Mouse (Mus musculus) spleen, postnatal 4 days (tissue): ENCODE measurements at regions not wholly inside any gene's neighbourhood (a gene's known extent, or its start where the extent isn't known, plus 50 kb on each side); places are given as distances from the start of the nearest gene placed in this dataset.

Source experiments
- DNase-seq, 2 experiments: peaks; one replicate each; pipeline ENCODE4 v3.0.0; 2022; ENCODE audit warnings: low spot score in 2 of 2

GRCm38 (mm10) chr3:60138319-60138718, 56.6 kb downstream of the Sucnr1 start:
- DNase-seq: no peak

DNA sequence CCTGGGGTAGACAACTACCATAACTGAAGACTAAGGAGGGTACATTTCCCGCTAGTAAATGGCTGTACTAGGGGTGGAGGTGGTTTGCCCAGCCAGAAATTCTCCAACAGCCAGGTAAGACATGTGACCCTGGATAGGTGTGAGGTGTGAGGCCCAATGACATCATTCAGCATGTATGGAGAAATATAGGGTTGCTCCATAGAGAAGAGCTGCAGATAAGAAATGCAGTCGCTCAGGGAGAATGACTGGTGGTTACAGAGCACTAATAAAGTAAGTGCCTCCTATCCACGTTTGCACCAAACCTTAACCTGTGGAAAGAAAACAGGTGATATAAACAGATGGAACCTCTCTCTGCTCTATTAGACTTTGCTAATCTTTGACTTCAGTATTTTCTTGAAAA, 78.2 kb downstream of the Sucnr1 start:
- DNase-seq: no peak

DNA sequence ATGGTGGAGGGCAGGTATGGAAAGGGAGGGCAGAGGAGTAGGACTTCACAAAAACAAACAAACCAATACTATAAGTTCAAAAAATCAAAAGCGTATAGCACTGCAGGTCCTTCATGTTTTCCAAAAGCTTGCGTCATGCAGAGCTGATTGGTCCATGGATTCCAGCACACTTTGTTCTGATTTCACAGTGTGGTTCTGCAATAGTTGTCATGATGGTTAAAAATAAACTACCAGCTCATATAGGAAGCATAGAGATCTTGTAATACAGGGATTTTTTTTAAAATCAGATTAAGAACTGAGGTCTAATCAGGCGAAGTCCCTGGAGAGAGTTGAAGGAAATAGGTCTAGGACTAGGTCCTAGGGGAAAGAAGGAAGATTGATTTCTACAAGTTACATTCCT, 86.0 kb downstream of the Sucnr1 start:
- no peak for DNase-seq

- no peak for DNase-seq
Observed at GRCm38 (mm10) chr3:60168135-60168926, 86.7 kb downstream of the Sucnr1 start.

DNA sequence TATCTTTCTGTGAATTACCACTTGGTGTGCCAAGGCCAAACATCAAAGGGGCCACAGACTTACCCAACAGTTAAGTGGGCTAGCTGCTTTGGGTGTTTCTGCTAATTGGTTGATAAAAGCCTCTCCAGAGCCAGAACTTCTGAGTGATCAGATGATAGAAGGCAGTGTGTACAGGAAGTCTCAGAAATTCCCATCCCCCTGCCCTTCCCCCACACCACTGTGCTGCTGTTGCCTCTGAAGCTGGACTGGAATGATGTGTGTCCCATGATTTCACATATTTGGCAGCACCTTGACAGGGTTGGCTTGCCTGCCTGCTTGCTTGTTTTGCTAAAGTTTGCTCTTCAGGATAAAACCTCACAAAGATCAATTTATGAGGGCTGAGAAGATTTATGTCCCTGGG, 87.9 kb downstream of the Sucnr1 start:
- no peak for DNase-seq

- no peak for DNase-seq
Observed at GRCm38 (mm10) chr3:60184481-60184880, 102.8 kb downstream of the Sucnr1 start.

DNA sequence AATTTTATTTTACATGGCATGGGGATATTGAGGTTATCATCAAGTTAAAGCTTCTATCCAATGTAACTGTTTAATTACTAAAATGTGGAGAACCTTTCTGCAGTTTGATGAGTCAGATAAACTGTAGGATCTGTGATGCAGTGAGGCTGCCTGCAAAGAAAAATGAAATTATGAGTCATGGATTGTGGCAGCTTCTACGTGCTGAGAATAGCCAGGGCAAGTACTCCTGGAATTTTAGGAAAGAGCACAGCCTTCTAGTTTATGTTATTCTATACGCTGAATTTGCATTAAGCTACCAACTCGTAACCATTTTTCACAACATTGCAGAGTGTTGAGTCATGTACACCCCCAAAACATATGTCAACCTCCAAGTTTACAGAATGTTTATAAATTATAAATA, 114.4 kb downstream of the Sucnr1 start:
- DNase-seq: no peak

DNA sequence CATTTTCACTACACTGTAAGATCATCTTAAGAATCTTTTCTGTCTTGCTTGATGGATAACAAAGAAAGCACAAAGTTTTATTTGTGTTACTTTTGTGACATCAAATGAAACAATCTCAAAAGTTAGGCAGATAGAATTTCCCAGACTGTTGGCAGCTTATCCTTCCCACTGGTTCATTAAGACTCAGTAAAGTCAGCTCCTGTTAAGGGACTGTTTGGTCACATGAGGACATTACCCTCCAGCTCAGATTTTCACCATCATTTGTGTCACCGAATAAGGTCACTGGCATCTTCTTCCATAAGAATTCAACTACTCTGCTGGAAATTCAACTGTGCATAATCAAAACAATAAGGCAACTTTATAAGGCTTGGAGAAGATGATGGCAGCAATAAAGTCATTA, 126.3 kb downstream of the Sucnr1 start:
- DNase-seq: no peak

- no peak for DNase-seq
Observed at GRCm38 (mm10) chr3:60218938-60219337, 137.3 kb downstream of the Sucnr1 start.

DNA sequence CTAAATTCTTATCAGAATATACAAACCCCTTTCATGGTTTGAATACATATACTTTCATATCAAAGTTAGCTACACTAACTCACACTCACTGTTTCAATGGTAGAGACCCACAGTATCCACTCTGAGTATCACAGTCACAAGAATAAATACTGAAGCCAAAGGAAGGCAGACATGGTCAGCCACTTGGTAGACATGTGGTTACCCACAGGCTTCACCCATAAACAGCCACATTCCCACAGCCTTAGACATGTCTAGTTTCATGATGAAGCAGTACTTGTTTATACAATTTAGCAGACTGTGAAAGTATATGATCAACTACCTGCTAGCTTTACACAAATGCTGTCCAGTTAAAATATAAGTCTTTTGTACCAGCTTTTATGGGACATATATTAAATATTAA, 159.0 kb downstream of the Sucnr1 start:
- no peak for DNase-seq

DNA sequence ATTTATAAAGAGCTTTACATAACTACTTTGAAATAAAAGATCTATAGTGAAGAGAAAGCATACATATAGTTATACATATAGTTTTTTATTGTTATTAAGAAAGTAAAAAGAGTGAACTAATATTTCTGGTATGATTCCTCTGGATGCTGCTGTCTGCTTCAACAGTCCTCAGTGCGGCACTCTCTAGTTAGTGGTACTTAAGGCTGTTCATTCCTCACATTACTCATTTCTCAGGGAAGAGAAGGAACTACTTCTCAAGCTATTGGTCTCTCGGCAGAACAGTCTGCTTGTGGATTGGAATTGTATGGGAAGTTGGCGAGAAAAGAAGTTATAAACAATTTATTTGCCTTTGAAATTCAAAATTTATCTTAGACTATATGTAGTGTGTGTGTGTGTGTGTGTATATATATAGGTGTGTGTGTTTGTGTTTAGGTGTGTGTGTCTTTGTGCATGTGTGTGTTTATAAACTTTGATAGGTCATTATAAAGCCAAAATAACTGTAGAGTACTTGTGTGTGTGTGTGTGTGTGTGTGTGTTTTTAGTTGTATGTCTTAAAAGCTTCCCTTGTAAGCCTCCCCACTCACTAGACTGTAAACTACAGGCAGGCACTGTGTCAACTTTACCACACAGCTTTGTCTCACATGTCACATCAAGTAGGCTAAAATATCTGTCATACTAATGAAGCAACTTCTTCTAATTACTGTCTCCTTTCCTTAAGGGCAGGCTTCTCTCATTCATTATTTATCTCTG, 185.2 kb downstream of the Sucnr1 start:
- DNase-seq: no peak

- DNase-seq: no peak
Observed at GRCm38 (mm10) chr3:60267416-60268174, 185.9 kb downstream of the Sucnr1 start.

- DNase-seq: no peak
Observed at GRCm38 (mm10) chr3:60270463-60270862, 188.8 kb downstream of the Sucnr1 start.

GRCm38 (mm10) chr3:60273744-60274143, 192.1 kb downstream of the Sucnr1 start:
- no peak for DNase-seq

- no peak for DNase-seq
Observed at GRCm38 (mm10) chr3:60275249-60275838, 193.7 kb downstream of the Sucnr1 start.

DNA sequence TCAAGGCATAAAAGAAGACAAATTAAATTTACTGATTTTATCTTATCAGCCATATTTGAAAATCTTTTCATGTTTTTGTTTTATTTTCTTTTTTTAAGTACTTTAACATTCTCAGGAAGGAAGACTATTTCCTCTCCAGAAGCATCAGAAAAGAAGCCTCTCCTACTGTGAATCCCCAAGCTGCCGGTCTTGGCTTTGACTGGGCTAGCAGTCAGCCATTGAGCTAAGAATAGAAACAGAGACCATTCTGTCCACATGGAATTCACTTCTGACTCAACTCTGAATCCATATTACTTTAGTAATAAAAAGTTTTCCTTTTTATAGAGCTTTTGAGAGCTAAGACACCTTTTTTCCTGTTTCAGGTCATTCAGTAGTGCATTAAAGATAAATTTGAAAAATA, 194.8 kb upstream of the Mbnl1 start:
- DNase-seq: no peak

DNA sequence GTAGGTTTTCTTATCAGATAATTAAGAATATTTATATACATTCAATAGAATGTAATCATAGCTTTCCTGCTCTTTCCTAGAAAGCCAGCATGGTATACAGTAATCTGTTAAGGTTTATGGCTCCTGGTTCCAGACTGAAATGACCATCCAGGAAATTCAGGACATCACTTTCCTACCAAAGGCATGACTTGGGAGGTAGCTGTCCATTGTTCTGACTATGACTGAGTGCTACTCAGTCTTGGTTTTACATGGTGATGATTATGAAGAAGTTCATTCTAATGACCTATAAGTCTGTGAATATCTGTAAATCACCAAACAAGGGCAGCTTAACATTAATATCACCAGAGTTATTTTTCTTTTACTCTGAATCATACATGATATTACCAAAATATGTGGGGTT, 191.4 kb upstream of the Mbnl1 start:
- DNase-seq: no peak

DNA sequence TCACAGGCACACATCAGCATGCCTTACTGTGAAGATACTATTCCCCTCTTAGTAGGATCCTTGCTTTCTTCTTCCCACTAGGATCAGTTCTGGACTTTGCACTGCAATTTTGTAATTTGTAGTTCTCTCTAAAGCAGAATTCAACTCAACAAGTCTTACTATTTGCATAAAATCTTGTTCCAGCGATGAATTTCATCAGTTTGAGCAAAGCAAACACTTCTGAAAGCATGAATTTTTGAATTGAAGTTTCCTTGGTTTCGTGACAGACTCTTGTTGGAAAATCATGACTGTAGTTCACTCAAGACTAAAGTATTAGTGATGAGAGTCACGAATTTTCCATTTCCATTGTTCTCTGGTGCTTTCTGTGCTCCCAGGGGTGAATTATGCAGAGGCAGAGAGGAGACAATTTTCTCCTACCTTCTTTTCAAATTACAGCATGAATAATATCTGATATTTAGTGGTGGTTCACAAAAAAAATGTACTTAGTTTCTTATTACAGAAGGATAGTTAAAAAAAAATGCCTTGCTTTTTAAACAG, 190.6 kb upstream of the Mbnl1 start:
- no peak for DNase-seq

GRCm38 (mm10) chr3:60292142-60292541, 180.5 kb upstream of the Mbnl1 start:
- no peak for DNase-seq

DNA sequence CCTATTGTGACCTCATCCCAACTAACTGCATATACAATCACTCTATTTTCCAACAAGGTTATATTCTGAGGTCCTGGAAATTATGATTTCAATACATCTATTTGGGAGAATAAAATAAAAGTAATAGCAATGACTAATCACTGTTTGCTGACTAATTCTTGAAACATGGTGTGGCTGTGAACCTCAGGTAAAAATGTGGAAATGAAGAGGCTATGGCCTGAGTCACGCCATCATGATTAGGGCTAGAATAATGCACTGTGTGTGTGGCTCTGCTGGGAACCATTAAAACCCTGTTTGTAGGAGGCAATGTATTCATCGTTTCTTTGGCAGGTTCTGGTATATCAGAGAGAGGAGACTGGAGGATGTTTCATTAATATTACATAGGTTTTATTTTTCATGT, 179.7 kb upstream of the Mbnl1 start:
- DNase-seq: no peak

DNA sequence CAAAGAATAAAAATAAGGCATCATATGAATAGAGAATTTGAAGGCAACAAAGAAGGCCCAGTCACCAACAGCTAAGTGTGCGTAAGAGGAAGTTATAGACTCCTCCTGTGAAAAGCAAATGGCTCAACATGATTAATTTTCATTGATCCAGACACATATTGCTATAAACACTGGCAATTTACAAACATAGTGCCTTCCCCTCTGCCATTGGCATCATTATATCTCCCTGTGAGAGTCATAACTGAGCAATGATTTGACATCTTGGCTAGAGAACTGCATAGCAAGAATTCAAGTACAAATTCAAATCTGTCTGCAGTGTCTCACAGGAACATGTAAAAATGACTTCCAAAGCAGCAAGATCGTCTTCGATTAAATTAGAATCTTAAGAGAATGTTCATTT, 167.2 kb upstream of the Mbnl1 start:
- DNase-seq: no peak

- no peak for DNase-seq
Observed at GRCm38 (mm10) chr3:60310402-60310801, 162.2 kb upstream of the Mbnl1 start.
